Mouse (Mus musculus) limb, embryonic 13.5 days (tissue): ENCODE measurements around the gene Slc27a2. TPM values are rescaled to one million over a fixed set of nuclear protein-coding genes. Genes with fewer than 3 reads are reported as not detected.

Source experiments
- ATAC-seq: fragments of 200-750 bp; cut with Nextera tagmentation; 2 replicates; pipeline ENCODE4 v1.8.0; 2017; ENCODE audit warnings: low read depth, moderate number of reproducible peaks, moderate TSS enrichment; ENCODE audit not compliant: low FRiP score
- H3K27ac ChIP-seq: fragments of 300-500 bp; sonication (generic); 2 replicates; pipeline ENCODE4 v1.5.1; 2015; ENCODE audit warnings: inconsistent platforms, mild to moderate bottlenecking, moderate library complexity
- H3K27me3 ChIP-seq: fragments of 300-500 bp; sonication (generic); 2 replicates; pipeline ENCODE4 v1.6.1; 2015; ENCODE audit warnings: mild to moderate bottlenecking, inconsistent platforms
- H3K36me3 ChIP-seq: fragments of 300-500 bp; sonication (generic); 2 replicates; pipeline ENCODE4 v1.6.1; 2015; ENCODE audit warnings: inconsistent platforms, mild to moderate bottlenecking, moderate library complexity
- H3K4me1 ChIP-seq: fragments of 300-500 bp; sonication (generic); 2 replicates; pipeline ENCODE4 v1.6.1; 2015; ENCODE audit warnings: inconsistent platforms
- H3K4me2 ChIP-seq: fragments of 300-500 bp; sonication (generic); replicated peaks from 2 replicates; pipeline ENCODE4 v1.6.1; 2015; ENCODE audit warnings: inconsistent platforms, mild to moderate bottlenecking, moderate library complexity
- H3K4me3 ChIP-seq: fragments of 300-500 bp; sonication (generic); 2 replicates; pipeline ENCODE4 v1.5.1; 2015; ENCODE audit warnings: moderate library complexity, mild to moderate bottlenecking, inconsistent platforms
- H3K9ac ChIP-seq: fragments of 300-500 bp; sonication (generic); 2 replicates; pipeline ENCODE4 v1.6.1; 2015; ENCODE audit warnings: mild to moderate bottlenecking, inconsistent platforms
- H3K9me3 ChIP-seq: fragments of 300-500 bp; sonication (generic); 2 replicates; pipeline ENCODE4 v1.6.1; 2016; ENCODE audit warnings: inconsistent platforms
- whole genome bisulfite sequencing: fragments of 180-500 bp; shearing (Covaris S2); methylation state at CpG from one replicate; pipeline ENCODE4 v1.1.7; 2015; 5-methylcytosine and 5-hydroxymethylcytosine counted together
- polyA plus RNA-seq: library from polyadenylated mRNA; unstranded; fragments of >200 nt; fragmentation: Nextera tagmentation; extraction: Ambion mirVana; gene quantifications from 2 replicates; pipeline ENCODE4 v1.2.1, GENCODE M21; 2015

Gene Slc27a2
- polyA plus RNA-seq, 1 experiment from 2014 or later, result 0.83 TPM

- Histone ChIP-seq H3K27ac (no peak overlapping the region), H3K4me1 (no peaks in the 10 kb centered on the region), H3K9me3 (no peaks in the 10 kb centered on the region), H3K4me3 (no peak overlapping the region), H3K9ac (no peak overlapping the region), H3K36me3 (no peaks in the 10 kb centered on the region), H3K27me3 (no peaks in the 10 kb centered on the region), H3K4me2 (no peak overlapping the region)
- ATAC-seq, result no peak
- 89% methylated on average over 8 of the region's 8 CpGs for WGBS
Observed at GRCm38 (mm10) chr2:126527461-126527860, 24.7 kb upstream of the Slc27a2 start.

DNA sequence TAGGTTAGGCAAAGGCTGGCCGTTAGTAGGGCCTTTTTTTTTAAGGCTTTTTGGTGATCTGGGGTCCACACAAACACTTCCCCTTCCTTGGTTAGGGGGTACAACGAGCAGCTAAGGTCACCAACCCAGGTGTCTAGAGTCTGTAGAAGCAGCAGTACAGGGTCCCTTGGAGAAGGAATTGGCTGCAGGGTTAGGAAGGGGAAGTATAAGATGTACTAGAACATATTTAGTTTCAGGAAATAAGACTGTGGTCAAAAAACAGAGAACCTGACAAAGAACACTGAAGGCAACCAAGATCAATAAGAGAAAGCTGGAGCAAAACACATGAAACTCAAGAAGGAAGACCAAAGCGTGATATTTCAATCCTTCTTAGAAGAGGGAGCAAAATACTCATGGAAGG lies 21.6 kb upstream of the Slc27a2 start:
- H3K4me1 ChIP-seq, result no peaks in the 10 kb centered on the region
- 86% methylated on average over 3 of the region's 3 CpGs for WGBS
- H3K27ac ChIP-seq, result no peak overlapping the region
- no peak overlapping the region for H3K4me3 ChIP-seq
- H3K9me3 ChIP-seq, result no peaks in the 10 kb centered on the region
- ATAC-seq, result no peak
- no peaks in the 10 kb centered on the region for H3K36me3 ChIP-seq
- H3K9ac ChIP-seq, result no peak overlapping the region
- H3K27me3 ChIP-seq, result no peaks in the 10 kb centered on the region; the same call in 1 of the 2 replicates
- H3K4me2 ChIP-seq, result no peak overlapping the region

DNA sequence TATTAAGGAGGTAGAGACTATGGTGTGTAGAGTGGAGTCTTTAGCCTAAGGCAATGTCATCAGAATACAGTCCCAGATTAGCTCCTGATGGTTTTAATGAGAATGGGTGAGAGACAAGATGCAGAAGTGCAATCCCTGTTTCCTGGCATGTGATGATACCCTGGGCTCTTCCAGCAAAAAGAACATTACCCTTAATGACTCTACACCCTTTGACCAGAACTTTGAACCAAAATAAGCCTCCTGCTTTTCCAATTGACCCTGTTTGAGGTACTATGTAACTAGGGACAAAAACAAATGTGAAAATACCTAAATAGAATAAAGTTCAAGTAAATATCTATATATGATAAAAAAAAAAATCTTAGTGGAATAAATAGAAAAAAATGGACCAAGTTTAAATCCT lies 14.6 kb upstream of the Slc27a2 start:
- Histone ChIP-seq H3K36me3 (no peaks in the 10 kb centered on the region), H3K27ac (no peak overlapping the region), H3K4me1 (no peaks in the 10 kb centered on the region), H3K4me3 (no peak overlapping the region), H3K9me3 (no peaks in the 10 kb centered on the region), H3K4me2 (no peak overlapping the region), H3K27me3 (no peaks in the 10 kb centered on the region; the same call in 1 of the 2 replicates), H3K9ac (no peak overlapping the region)
- no peak for ATAC-seq

DNA sequence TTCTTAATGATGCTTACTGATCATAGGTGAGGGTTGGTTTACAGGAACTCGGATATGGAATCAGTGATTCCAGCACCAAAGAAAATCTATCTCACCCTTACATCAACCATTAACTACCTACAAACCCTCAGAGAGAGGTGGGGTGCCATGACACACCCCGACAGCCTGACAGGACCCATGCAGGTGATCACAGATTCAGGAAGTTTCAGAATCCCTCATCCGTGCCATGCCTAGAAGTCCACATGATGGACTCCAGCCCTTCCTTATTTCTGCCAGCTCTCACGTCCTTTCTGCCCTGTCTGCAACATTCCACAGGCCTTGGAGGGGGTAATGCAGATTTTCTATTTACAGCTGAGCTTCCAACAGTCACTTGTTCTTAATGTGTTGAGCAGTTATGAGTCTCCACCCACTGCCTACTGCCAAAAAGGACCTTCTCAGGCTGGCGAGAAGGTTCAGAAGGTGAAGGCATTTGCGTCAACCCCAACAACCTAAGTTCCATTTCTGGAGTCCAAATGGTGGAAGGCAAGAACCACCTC lies 11.7 kb upstream of the Slc27a2 start:
- ATAC-seq, result no peak
- Histone ChIP-seq H3K4me3 (no peak overlapping the region), H3K36me3 (no peaks in the 10 kb centered on the region), H3K9ac (no peak overlapping the region), H3K27ac (no peak overlapping the region), H3K4me2 (no peak overlapping the region), H3K9me3 (no peaks in the 10 kb centered on the region), H3K27me3 (no peaks in the 10 kb centered on the region), H3K4me1 (no peaks in the 10 kb centered on the region)
- WGBS, result 83% methylated on average over 6 of the region's 6 CpGs

GRCm38 (mm10) chr2:126542211-126542610 lies 10.0 kb upstream of the Slc27a2 start:
- no peak overlapping the region for H3K9ac ChIP-seq
- no peak for ATAC-seq
- H3K4me2 ChIP-seq, result no peak overlapping the region
- no peak overlapping the region for H3K27ac ChIP-seq
- H3K36me3 ChIP-seq, result no peaks in the 10 kb centered on the region
- H3K4me1 ChIP-seq, result no peaks in the 10 kb centered on the region
- no peaks in the 10 kb centered on the region for H3K27me3 ChIP-seq
- WGBS, result 84% methylated on average over 5 of the region's 5 CpGs
- H3K4me3 ChIP-seq, result no peak overlapping the region
- no peaks in the 10 kb centered on the region for H3K9me3 ChIP-seq

GRCm38 (mm10) chr2:126545297-126545696 lies 6.9 kb upstream of the Slc27a2 start:
- H3K4me1 ChIP-seq, result no peaks in the 10 kb centered on the region
- no peak for ATAC-seq
- peaks cover 8% of the 10 kb centered on the region for H3K27me3 ChIP-seq
- no peak overlapping the region for H3K4me3 ChIP-seq
- WGBS, result 79% methylated on average over 5 of the region's 5 CpGs
- H3K9me3 ChIP-seq, result no peaks in the 10 kb centered on the region
- H3K4me2 ChIP-seq, result no peak overlapping the region
- H3K36me3 ChIP-seq, result no peaks in the 10 kb centered on the region
- no peak overlapping the region for H3K9ac ChIP-seq
- no peak overlapping the region for H3K27ac ChIP-seq

DNA sequence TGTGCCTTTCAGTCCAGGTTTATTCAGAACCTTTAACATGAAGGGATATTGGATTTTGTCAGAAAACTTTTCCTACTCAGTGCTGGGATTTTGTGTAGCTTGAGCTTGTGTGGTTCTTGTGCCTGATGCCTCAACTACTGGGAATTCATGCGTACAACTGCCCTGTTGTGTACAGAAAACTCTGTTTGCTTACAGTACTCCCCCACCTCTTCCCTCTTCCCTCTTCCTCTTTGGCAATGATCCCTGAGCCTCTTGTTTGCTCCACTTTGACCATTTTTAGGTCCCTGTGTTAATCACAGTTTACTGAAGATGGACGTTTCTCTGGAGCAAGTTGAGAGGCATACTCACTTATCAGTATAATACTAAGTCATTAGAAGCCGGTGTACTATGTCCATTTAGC lies 5.8 kb upstream of the Slc27a2 start:
- no peak for ATAC-seq
- Histone ChIP-seq H3K4me2 (no peak overlapping the region), H3K36me3 (no peaks in the 10 kb centered on the region), H3K4me3 (no peak overlapping the region), H3K27ac (no peak overlapping the region), H3K27me3 (peaks cover 19% of the 10 kb centered on the region), H3K9me3 (no peaks in the 10 kb centered on the region), H3K9ac (no peak overlapping the region), H3K4me1 (no peaks in the 10 kb centered on the region)
- WGBS, result 92% methylated on average over 3 of the region's 3 CpGs

DNA sequence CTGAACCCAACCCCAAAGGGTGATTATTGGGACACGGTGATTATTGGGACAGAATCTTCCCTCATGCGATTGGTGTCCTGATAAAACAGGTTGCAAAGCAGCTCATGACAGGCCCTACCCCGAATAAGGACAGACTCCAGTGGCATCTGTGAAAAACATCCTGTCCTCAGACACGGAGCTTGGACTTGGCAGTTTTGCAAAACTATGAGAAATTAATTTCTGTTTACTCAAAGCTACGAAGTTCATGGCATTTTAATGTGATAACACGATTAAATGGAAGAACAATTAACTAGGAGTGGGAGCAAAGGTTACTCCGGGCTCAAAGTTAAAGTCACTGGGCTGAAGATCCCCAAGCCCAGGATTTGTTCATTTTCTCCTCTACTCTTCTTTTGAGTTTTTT lies 2.5 kb upstream of the Slc27a2 start:
- H3K4me3 ChIP-seq, result no peak overlapping the region
- ATAC-seq, result no peak
- H3K4me2 ChIP-seq, result no peak overlapping the region
- no peak overlapping the region for H3K9ac ChIP-seq
- peaks cover 52% of the 10 kb centered on the region for H3K27me3 ChIP-seq
- no peaks in the 10 kb centered on the region for H3K9me3 ChIP-seq
- WGBS, result 82% methylated on average over 7 of the region's 7 CpGs
- H3K27ac ChIP-seq, result no peak overlapping the region
- H3K36me3 ChIP-seq, result no peaks in the 10 kb centered on the region
- peaks cover 15% of the 10 kb centered on the region for H3K4me1 ChIP-seq

DNA sequence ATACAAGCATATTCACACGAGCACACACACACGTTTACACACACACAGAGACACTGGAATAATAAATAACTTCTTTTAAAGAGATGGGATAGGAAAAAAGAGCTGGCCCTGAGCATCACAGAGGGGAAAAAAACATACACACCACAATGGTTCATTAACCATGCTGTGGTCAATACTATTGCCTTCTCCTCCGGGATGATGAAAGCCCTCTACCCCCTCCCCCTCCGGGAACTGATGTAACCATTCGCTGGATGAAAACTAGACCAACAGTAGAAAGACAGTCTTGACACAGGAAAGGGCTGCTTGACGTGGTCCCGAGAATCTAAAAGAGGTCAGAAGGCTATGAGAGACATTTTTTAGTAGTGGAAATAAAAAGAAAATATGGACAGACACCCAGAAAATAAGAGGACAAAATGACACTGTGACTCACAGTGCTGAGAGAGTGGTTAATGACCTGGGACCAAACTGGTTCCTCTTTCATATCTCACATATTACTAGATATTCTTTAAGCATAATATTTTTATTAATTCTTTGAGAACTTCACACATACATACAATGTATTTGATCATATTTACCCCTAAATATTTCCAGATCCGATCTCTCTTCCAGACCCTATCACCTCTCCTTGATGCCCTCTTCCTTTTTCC lies 840 bp upstream of the Slc27a2 start:
- 83% methylated on average over 8 of the region's 8 CpGs for WGBS
- H3K9ac ChIP-seq, result no peak overlapping the region
- no peak for ATAC-seq
- no peaks in the 10 kb centered on the region for H3K36me3 ChIP-seq
- no peak overlapping the region for H3K4me3 ChIP-seq
- no peak overlapping the region for H3K4me2 ChIP-seq
- no peaks in the 10 kb centered on the region for H3K9me3 ChIP-seq
- peaks cover 15% of the 10 kb centered on the region for H3K4me1 ChIP-seq
- peaks cover 69% of the 10 kb centered on the region for H3K27me3 ChIP-seq
- H3K27ac ChIP-seq, result no peak overlapping the region

DNA sequence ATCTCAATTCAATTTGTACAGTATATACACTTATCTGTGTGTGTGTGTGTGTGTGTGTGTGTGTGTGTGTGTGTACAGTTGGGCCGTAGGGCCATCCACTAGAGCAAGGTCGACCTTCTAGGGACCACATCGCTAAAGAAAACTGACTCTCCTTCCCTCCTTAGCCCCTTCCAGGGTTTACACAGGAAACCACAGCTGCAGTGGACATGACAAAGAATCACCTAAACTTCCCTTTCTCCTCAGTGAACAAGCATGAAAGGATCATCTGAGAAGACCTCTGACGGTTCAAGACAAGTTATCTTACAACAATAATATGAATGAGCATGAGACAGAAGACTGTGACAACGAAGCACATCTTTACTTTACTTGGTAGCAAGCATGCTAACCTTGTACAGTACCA lies 311 bp upstream of the Slc27a2 start:
- no peak for ATAC-seq
- Histone ChIP-seq H3K27ac (no peak overlapping the region), H3K9me3 (no peaks in the 10 kb centered on the region), H3K4me3 (no peak overlapping the region), H3K4me2 (no peak overlapping the region), H3K4me1 (peaks cover 15% of the 10 kb centered on the region), H3K9ac (no peak overlapping the region), H3K27me3 (peaks cover 74% of the 10 kb centered on the region), H3K36me3 (no peaks in the 10 kb centered on the region)
- 33% methylated on average over 5 of the region's 5 CpGs for WGBS

- Histone ChIP-seq H3K36me3 (no peaks in the 10 kb centered on the region), H3K4me1 (peaks cover 15% of the 10 kb centered on the region), H3K27ac (no peak overlapping the region), H3K27me3 (peaks cover 76% of the 10 kb centered on the region), H3K9me3 (no peaks in the 10 kb centered on the region), H3K4me2 (peak overlapping the region; percentile 99), H3K4me3 (peak overlapping the region; percentile 57), H3K9ac (peak overlapping the region; percentile 62)
- ATAC-seq, result no peak
- 2% methylated on average over 26 of the region's 26 CpGs for WGBS
Observed at GRCm38 (mm10) chr2:126553291-126553639, 1.1 kb downstream of the Slc27a2 start.

DNA sequence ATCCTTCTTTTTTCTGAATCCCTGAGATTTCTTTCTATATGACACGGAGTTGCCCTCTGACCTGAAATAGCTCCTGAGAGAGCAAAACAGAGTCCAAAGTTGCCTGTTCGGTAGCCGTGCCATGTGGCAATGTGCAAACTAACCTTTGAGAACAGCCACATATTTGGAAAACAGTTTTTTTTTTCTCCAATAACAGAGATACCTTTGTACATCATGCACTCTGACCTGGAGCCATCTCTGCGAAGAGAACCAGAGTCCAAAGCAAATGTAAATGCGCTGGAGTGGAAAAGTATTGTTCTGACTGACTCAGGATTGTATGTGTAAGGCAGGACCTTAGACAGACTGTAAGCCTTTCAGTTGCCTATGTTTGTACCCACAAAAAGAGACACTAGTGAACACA lies 3.3 kb downstream of the Slc27a2 start:
- Histone ChIP-seq H3K9ac (no peak overlapping the region), H3K27me3 (peaks cover 78% of the 10 kb centered on the region), H3K4me2 (no peak overlapping the region), H3K4me3 (no peak overlapping the region), H3K27ac (no peak overlapping the region), H3K9me3 (no peaks in the 10 kb centered on the region), H3K36me3 (no peaks in the 10 kb centered on the region), H3K4me1 (peaks cover 15% of the 10 kb centered on the region)
- 87% methylated on average over 5 of the region's 5 CpGs for WGBS
- ATAC-seq, result no peak

DNA sequence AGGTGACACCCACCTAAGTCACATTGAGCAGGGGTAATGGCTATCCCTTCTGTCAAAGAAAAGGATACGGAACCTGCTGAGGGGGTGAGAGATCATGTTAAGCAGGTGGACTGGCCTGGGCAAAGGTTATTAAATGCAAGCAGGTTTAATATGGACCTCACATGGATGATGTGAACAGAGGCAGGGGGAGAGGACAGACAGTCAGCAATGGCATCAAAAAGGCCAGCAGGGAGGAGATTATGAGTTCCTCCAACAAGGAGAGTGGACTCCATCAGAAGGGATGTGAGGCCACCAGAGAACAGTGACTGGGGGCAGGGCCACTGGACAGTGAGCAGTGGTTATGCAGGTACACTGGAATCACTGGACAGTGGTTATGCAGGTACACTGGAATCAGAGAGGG lies 7.9 kb downstream of the Slc27a2 start:
- Histone ChIP-seq H3K4me3 (no peak overlapping the region), H3K9me3 (no peaks in the 10 kb centered on the region), H3K27ac (no peak overlapping the region), H3K9ac (no peak overlapping the region), H3K27me3 (peaks cover 36% of the 10 kb centered on the region), H3K4me1 (0 out of 2 replicates have a peak, but pooled peaks cover 6% of the 10 kb centered on the region), H3K36me3 (no peaks in the 10 kb centered on the region), H3K4me2 (no peak overlapping the region)
- ATAC-seq, result no peak
- WGBS, result 92% methylated on average over 1 of the region's 1 CpGs
